Mouse (Mus musculus) embryonic fibroblast, embryonic 13.5 days (primary cell): ENCODE results near the gene Acly.

Experiments
- CTCF ChIP-seq: IDR thresholded peaks from 2 replicates; pipeline ENCODE4 v1.5.1; 2011; ENCODE audit warnings: mild to moderate bottlenecking, control low read depth, low read length, moderate library complexity, borderline replicate concordance; ENCODE audit not compliant: insufficient read depth
- POLR2A ChIP-seq: IDR thresholded peaks from 2 replicates; pipeline ENCODE4 v1.6.1; 2011; ENCODE audit warnings: low read depth, mild to moderate bottlenecking, control low read depth, low read length, moderate library complexity

DNA sequence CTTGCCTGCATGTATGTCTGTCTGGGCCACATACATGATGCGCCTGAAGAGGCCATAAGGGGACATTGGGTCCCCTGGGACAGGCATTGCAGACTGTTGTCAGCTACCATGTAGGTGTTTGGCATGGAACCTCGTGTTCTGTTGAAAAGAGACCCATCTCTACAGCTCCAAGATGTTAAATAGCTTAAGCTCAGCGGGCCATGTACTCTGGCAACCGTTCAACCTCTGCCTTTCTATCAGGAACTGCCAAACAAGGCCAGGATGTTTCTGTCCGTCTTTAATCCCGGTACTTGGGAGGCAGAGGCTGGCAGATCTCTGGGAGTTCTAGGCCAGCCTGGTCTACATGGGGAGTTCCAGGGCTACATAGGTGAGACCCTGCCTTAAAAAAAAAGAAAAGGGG is 85.2 kb downstream of the Acly start:
- TF ChIP-seq POLR2A (no peak), CTCF (no peak)
